Mouse (Mus musculus) megakaryocyte, embryonic 14.5 days (primary cell): ENCODE measurements around the gene Prkce. TPM values are rescaled to one million over a fixed set of nuclear protein-coding genes. Genes with fewer than 3 reads are reported as not detected.

Experiments
- H3K27me3 ChIP-seq: replicated peaks from 2 replicates; pipeline ENCODE3; 2012; ENCODE audit warnings: inconsistent platforms
- H3K36me3 ChIP-seq: replicated peaks from 2 replicates; pipeline ENCODE3; 2012; ENCODE audit warnings: low read length, inconsistent platforms, mixed read lengths
- H3K4me1 ChIP-seq: 2 replicates; pipeline ENCODE4 v1.6.1; 2012; ENCODE audit warnings: inconsistent platforms
- H3K4me3 ChIP-seq: replicated peaks from 2 replicates; pipeline ENCODE3; 2012; ENCODE audit warnings: moderate library complexity, mild to moderate bottlenecking, inconsistent platforms
- H3K9me3 ChIP-seq: 2 replicates; pipeline ENCODE4 v1.6.1; 2012; ENCODE audit warnings: inconsistent platforms
- FLI1 ChIP-seq: IDR thresholded peaks from 2 replicates; pipeline ENCODE4 v1.6.1; 2012; ENCODE audit warnings: low read length, inconsistent platforms, mixed read lengths
- GATA1 ChIP-seq: IDR thresholded peaks from 3 replicates; pipeline ENCODE4 v1.6.1; 2012; ENCODE audit warnings: mixed read lengths, low read length, inconsistent platforms, borderline replicate concordance
- polyA plus RNA-seq: library from polyadenylated mRNA; stranded (reverse); fragments of >175 nt; gene quantifications from 2 replicates; pipeline ENCODE4 v1.2.3, GENCODE M21; 2012; ENCODE audit warnings: low replicate concordance; ENCODE audit not compliant: insufficient read depth

Prkce gene
- polyA plus RNA-seq, 1 experiment = 7.3 TPM

GRCm38 (mm10) chr17:86496123-86496771, 328.7 kb downstream of the Prkce start:
- Histone ChIP-seq H3K27me3 (peaks cover 12% of the 10 kb centered on the region), H3K36me3 (peaks cover 89% of the 10 kb centered on the region), H3K4me1 (peaks cover 46% of the 10 kb centered on the region), H3K9me3 (peaks cover 10% of the 10 kb centered on the region), H3K4me3 (no peak overlapping the region)
- TF ChIP-seq FLI1 (no peak), GATA1 (no peak)

- H3K4me1 ChIP-seq = peaks cover 35% of the 10 kb centered on the region
- H3K4me3 ChIP-seq = no peak overlapping the region
- TF ChIP-seq FLI1 (no peak), GATA1 (no peak)
- H3K9me3 ChIP-seq = peaks cover 10% of the 10 kb centered on the region
- peaks cover 9% of the 10 kb centered on the region for H3K27me3 ChIP-seq
- H3K36me3 ChIP-seq = peaks cover 85% of the 10 kb centered on the region
These were observed 329.7 kb downstream of the Prkce start for GRCm38 (mm10) chr17:86497302-86497701.

- no peak overlapping the region for H3K4me3 ChIP-seq
- H3K9me3 ChIP-seq = peaks cover 10% of the 10 kb centered on the region
- H3K27me3 ChIP-seq = peaks cover 8% of the 10 kb centered on the region
- no peak for TF ChIP-seq FLI1
- TF ChIP-seq GATA1 = no peak
- H3K36me3 ChIP-seq = peaks cover 77% of the 10 kb centered on the region
- peaks cover 15% of the 10 kb centered on the region for H3K4me1 ChIP-seq
These were observed 331.9 kb downstream of the Prkce start for GRCm38 (mm10) chr17:86499359-86500045.

- no peak for TF ChIP-seq GATA1
- TF ChIP-seq FLI1 = no peak
- peaks cover 66% of the 10 kb centered on the region for H3K36me3 ChIP-seq
- peaks cover 10% of the 10 kb centered on the region for H3K9me3 ChIP-seq
- peaks cover 8% of the 10 kb centered on the region; the same call in 1 of the 2 replicates for H3K4me1 ChIP-seq
- H3K4me3 ChIP-seq = no peak overlapping the region
- peaks cover 9% of the 10 kb centered on the region for H3K27me3 ChIP-seq
These were observed 333.8 kb downstream of the Prkce start for GRCm38 (mm10) chr17:86501393-86501792.

GRCm38 (mm10) chr17:86503208-86503897, 335.8 kb downstream of the Prkce start:
- peaks cover 16% of the 10 kb centered on the region for H3K4me1 ChIP-seq
- TF ChIP-seq GATA1 (no peak), FLI1 (no peak)
- no peak overlapping the region for H3K4me3 ChIP-seq
- peaks cover 56% of the 10 kb centered on the region for H3K36me3 ChIP-seq
- H3K27me3 ChIP-seq = peaks cover 8% of the 10 kb centered on the region
- H3K9me3 ChIP-seq = peaks cover 4% of the 10 kb centered on the region

- TF ChIP-seq FLI1 = no peak
- TF ChIP-seq GATA1 = no peak
- H3K27me3 ChIP-seq = peaks cover 4% of the 10 kb centered on the region
These were observed 337.6 kb downstream of the Prkce start, which contains the start of gene Gm10309 for GRCm38 (mm10) chr17:86505183-86505631. Gene Gm10309, minus strand, starts transcription at chr17:86505232.

GRCm38 (mm10) chr17:86506881-86507280, 339.3 kb downstream of the Prkce start:
- TF ChIP-seq FLI1 (no peak), GATA1 (no peak)
- no peak overlapping the region for H3K4me3 ChIP-seq
- H3K9me3 ChIP-seq = no peaks in the 10 kb centered on the region
- peaks cover 16% of the 10 kb centered on the region for H3K4me1 ChIP-seq
- peaks cover 35% of the 10 kb centered on the region for H3K36me3 ChIP-seq
- peaks cover 4% of the 10 kb centered on the region for H3K27me3 ChIP-seq

More at GRCm38 (mm10) chr17:86505183-86505631, 337.6 kb downstream of the Prkce start, which contains the start of gene Gm10309:
- Histone ChIP-seq H3K36me3 (peaks cover 42% of the 10 kb centered on the region), H3K9me3 (no peaks in the 10 kb centered on the region), H3K4me1 (peaks cover 16% of the 10 kb centered on the region), H3K4me3 (no peak within 1 kb of the TSS)

- peaks cover 4% of the 10 kb centered on the region for H3K27me3 ChIP-seq
- H3K36me3 ChIP-seq = peaks cover 29% of the 10 kb centered on the region
- TF ChIP-seq GATA1 (no peak), FLI1 (no peak)
- H3K9me3 ChIP-seq = no peaks in the 10 kb centered on the region
- peaks cover 16% of the 10 kb centered on the region for H3K4me1 ChIP-seq
- no peak overlapping the region for H3K4me3 ChIP-seq
These were observed 340.0 kb downstream of the Prkce start for GRCm38 (mm10) chr17:86507342-86508211.

- TF ChIP-seq FLI1 (no peak), GATA1 (no peak)
- Histone ChIP-seq H3K36me3 (peaks cover 24% of the 10 kb centered on the region), H3K4me3 (no peak overlapping the region), H3K27me3 (peaks cover 3% of the 10 kb centered on the region), H3K9me3 (no peaks in the 10 kb centered on the region), H3K4me1 (peaks cover 16% of the 10 kb centered on the region)
These were observed 340.6 kb downstream of the Prkce start for GRCm38 (mm10) chr17:86508212-86508490.
